Mouse (Mus musculus) spleen, adult 2 months (tissue): ENCODE data around the gene Ets1. TPM values are rescaled to one million over a fixed set of nuclear protein-coding genes. Genes with fewer than 3 reads are reported as not detected.

Experiments used
- DNase-seq, 2 experiments: peaks; one replicate each; pipeline versions ENCODE4 v3.0.0 to v3.0.0-alpha.2; 2012 to 2021; ENCODE audit warnings: low spot score in 2 of 2, low read depth in 1 of 2
- H3K27ac ChIP-seq: fragments of 200-500 bp; 2 replicates; pipeline ENCODE4 v1.5.1; 2012; ENCODE audit warnings: low read length, inconsistent platforms; ENCODE audit not compliant: insufficient read depth
- H3K27me3 ChIP-seq: fragments of 200-500 bp; 2 replicates; pipeline ENCODE4 v1.6.1; 2012; ENCODE audit warnings: mild to moderate bottlenecking, moderate library complexity, low read length, inconsistent platforms; ENCODE audit not compliant: control insufficient read depth, insufficient read depth
- H3K36me3 ChIP-seq: fragments of 200-500 bp; 2 replicates; pipeline ENCODE4 v1.6.1; 2012; ENCODE audit warnings: mild to moderate bottlenecking, low read length, inconsistent platforms; ENCODE audit not compliant: control insufficient read depth, insufficient read depth
- H3K4me1 ChIP-seq: fragments of 200-500 bp; 2 replicates; pipeline ENCODE4 v1.6.1; 2011; ENCODE audit warnings: inconsistent platforms; ENCODE audit not compliant: control insufficient read depth, insufficient read depth, insufficient read length
- H3K4me3 ChIP-seq: fragments of 200-500 bp; 2 replicates; pipeline ENCODE4 v1.5.1; 2011; ENCODE audit warnings: mild to moderate bottlenecking, inconsistent platforms; ENCODE audit not compliant: insufficient read depth, insufficient read length; ENCODE audit errors: extremely low read depth
- CTCF ChIP-seq: fragments of 200-500 bp; IDR thresholded peaks from 2 replicates; pipeline ENCODE4 v1.5.1; 2011; ENCODE audit warnings: mild to moderate bottlenecking, inconsistent platforms; ENCODE audit not compliant: insufficient read depth, insufficient read length, insufficient replicate concordance; ENCODE audit errors: extremely low read depth
- POLR2A ChIP-seq: fragments of 200-500 bp; IDR thresholded peaks from 2 replicates; pipeline ENCODE4 v1.6.1; 2011; ENCODE audit warnings: low read depth, low read length, inconsistent platforms
- WGBS: fragments of 180-500 bp; shearing (Covaris S2); methylation state at CpG from one replicate; pipeline ENCODE4 v1.1.7; 2018; 5-methylcytosine and 5-hydroxymethylcytosine counted together
- polyA plus RNA-seq: library from polyadenylated mRNA; depleted of rRNA; stranded (reverse); fragments of >200 nt; gene quantifications from 2 replicates; pipeline ENCODE4 v1.2.3, GENCODE M21; 2012

The Ets1 gene
- polyA plus RNA-seq, 1 experiment: 115 TPM

DNA sequence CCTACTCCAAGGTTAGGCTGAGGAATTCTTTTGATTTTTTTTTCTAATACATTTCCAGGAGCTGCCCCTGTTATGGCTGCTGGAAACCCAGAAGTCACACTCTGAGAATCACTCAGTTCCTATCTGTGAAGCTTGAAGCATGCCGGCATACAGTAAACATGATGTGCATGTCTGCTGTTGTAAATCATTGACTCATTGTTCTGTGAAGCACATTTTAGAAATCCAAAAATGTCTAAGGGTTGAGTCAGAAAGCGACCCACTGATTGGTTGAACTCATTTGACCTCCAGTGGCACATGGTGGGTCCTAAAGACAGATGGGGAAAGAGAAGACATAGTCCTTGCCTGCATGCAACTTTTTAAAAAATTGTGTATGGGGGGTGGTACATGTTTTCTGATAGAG lies 33.4 kb downstream of the Ets1 start:
- H3K4me1 ChIP-seq: peaks cover 40% of the 10 kb centered on the region
- 53% methylated on average over 2 of the region's 2 CpGs for WGBS
- no peak overlapping the region for H3K4me3 ChIP-seq
- H3K27ac ChIP-seq: no peak overlapping the region
- TF ChIP-seq CTCF: no peak
- no peak for TF ChIP-seq POLR2A
- DNase-seq: no peak
- no peaks in the 10 kb centered on the region for H3K36me3 ChIP-seq
- no peaks in the 10 kb centered on the region for H3K27me3 ChIP-seq

DNA sequence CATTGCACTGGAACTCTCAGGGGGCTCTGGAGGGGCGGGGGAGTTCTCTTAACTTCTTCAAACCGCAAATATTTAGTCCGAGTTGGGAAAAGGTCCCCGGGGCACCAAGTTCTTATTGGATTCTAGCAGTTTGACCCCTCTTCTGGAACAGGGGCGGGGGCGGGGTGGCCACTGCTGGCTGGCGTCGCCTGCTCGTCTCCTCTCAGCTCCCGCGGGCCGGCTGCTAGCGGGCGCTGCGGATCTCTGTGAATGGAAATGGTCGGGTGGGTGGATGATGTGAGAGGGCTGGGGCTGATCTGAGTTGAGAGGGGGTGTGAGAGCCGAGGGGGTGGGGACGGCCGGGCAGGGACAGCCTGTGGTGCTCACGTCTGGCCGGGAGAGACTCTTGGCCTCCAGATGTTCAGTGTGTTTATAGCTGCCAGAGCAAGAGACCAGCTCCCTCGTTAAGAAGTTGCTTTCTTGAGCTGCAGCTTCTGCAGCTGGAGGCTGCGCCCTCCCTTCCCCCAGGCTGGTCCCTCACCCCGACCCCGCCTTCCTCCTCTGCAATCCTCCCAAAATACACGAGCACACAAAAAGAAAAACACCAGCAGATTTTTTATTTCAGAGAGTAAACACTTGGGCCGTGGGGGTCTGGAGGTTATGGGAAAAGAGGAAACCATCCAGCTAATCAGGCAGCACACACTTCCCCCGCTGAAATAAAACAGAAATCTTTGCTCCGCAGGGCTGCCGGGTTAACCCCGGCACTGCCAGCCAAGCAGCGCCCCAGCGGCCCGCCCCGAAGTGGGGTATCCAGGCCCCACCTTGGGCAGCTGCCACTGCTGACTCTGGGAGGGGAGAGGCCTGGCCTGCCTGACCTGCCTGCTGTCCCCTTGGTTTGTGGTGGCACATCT lies 36.2 kb downstream of the Ets1 start:
- H3K4me3 ChIP-seq: peak overlapping the region; percentile 58
- peak overlapping the region; percentile 78 for H3K27ac ChIP-seq
- WGBS: under 1% methylated on average over 35 of the region's 35 CpGs
- TF ChIP-seq CTCF: no peak
- peak; percentile 50 for TF ChIP-seq POLR2A
- peak in 1 of 2 experiments; percentile 72 for DNase-seq
- H3K36me3 ChIP-seq: no peaks in the 10 kb centered on the region
- no peaks in the 10 kb centered on the region for H3K27me3 ChIP-seq
- peaks cover 39% of the 10 kb centered on the region for H3K4me1 ChIP-seq

DNA sequence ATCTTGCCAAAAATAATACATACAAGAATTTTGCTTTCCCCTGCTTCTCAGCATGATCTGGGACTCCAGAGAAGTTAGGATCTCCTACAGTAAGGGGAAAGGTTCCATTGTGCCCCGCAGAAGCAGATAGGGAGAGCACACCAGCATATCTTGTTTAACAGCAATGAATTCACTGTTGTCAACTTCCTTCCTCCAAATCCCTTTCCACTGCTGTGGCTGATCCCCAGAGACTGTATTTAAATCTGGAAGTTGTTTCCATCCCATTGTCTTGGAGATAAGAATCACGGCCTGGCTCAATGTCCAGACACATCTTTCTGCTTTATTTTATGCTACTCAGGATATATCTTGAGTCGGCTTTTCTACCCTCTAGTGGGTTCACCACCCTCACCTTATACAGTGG lies 37.9 kb downstream of the Ets1 start:
- WGBS: 80% methylated on average over 3 of the region's 3 CpGs

DNA sequence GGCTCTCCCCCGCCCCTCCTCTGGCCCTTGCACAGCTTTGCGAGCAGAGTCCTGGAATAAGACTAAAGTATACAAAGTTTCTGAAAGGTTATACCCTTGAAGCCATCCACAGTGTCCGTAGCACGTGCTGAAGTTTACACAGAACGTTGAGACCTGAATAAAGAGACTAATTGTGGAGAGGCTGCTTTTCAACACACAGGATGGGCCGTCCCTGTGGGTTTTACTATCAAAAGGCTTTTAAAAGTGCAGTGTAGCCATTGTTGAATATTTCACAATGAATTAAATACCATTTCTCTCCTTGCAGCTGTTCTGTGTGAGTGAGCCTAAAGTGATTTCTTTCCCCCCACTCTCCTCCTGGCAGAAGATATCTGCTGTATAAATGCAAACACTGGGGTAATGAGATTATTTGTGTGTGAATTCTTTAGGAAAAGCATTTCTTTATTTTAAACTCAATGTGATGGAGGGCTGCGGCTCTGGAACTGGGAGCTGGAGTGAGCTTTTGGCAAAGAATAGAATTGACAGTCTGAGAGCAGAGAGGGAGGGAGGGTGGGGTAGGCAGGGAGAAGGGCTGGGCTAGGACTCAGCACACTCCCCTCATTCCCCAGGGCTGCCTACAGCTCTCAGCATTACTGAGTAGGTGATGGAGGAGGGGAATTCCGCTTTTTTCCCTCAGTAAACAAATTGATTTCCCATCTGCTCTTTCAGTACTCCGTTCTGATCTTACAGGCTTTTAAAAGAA lies 39.8 kb downstream of the Ets1 start:
- Histone ChIP-seq H3K4me3 (no peak overlapping the region), H3K27me3 (no peaks in the 10 kb centered on the region), H3K4me1 (peaks cover 29% of the 10 kb centered on the region), H3K27ac (no peak overlapping the region), H3K36me3 (no peaks in the 10 kb centered on the region)
- DNase-seq: no peak
- WGBS: 75% methylated on average over 9 of the region's 9 CpGs
- TF ChIP-seq CTCF: no peak
- no peak for TF ChIP-seq POLR2A

More for the DNA sequence above, 37.9 kb downstream of the Ets1 start:
- no peak for DNase-seq
- Histone ChIP-seq H3K4me1 (peaks cover 36% of the 10 kb centered on the region), H3K36me3 (no peaks in the 10 kb centered on the region), H3K27me3 (no peaks in the 10 kb centered on the region), H3K4me3 (no peak overlapping the region), H3K27ac (no peak overlapping the region)
- TF ChIP-seq POLR2A (no peak), CTCF (no peak)

DNA sequence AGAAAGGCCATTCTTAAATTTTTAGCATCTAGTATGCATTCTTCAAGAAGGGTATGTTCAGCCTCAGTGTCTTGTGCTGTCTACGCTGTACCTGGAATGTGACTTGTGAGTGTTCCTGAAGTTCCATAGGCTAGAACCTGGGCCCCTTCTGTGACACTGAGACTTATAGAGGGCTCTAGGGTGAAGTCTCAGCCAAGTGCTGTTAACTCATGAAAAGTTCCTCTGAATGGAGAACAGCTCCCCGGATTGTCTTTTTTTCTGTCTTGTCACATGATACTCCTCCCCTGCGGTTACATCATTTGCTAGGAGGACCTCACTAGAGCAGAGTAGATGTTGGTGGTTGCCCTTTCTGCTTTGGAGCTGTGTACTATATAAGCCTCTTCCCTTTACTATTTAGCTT lies 40.5 kb downstream of the Ets1 start:
- TF ChIP-seq POLR2A: no peak
- TF ChIP-seq CTCF: no peak
- no peak for DNase-seq
- H3K27me3 ChIP-seq: no peaks in the 10 kb centered on the region

DNA sequence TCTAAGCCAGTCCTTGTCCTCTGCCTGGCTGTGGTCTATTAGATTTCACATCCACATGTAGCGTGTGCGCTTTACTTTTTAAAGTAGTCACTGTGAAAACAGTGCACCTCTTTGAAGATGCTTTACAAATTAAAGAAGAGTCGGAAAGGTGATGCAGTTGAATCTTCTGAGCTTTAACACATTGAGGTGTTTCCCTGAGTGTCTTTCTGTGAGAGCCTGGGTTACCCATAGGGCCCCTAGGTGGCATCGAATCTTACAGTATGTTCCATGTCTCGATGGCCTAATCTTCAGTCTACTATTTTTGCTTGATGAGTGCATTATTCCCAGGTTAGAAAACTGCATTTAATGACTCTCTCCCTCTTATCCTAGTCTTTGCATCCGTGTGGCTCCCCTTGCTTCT lies 41.6 kb downstream of the Ets1 start:
- 70% methylated on average over 6 of the region's 6 CpGs for WGBS
- H3K4me3 ChIP-seq: no peak overlapping the region
- 0 out of 2 replicates have a peak overlapping the region, but pooled peaks have one; percentile 55 for H3K27ac ChIP-seq
- no peaks in the 10 kb centered on the region for H3K36me3 ChIP-seq
- peaks cover 21% of the 10 kb centered on the region for H3K4me1 ChIP-seq
- no peak for DNase-seq
- H3K27me3 ChIP-seq: no peaks in the 10 kb centered on the region
- TF ChIP-seq CTCF (no peak), POLR2A (no peak)

More for the DNA sequence above, 40.5 kb downstream of the Ets1 start:
- peaks cover 26% of the 10 kb centered on the region for H3K4me1 ChIP-seq
- 37% methylated on average over 3 of the region's 3 CpGs for WGBS
- no peak overlapping the region for H3K4me3 ChIP-seq
- peak overlapping the region; percentile 65; the same call in 1 of the 2 replicates for H3K27ac ChIP-seq
- H3K36me3 ChIP-seq: no peaks in the 10 kb centered on the region
